Mouse (Mus musculus): Measurements from ENCODE around the gene Laptm4a. TPM values are rescaled to one million over a fixed set of nuclear protein-coding genes. Genes with fewer than 3 reads are reported as not detected.

The Laptm4a gene
- polyA plus RNA-seq, 1 experiment, result 291 TPM

- Histone ChIP-seq H3K36me3 (ENCODE audit: control insufficient read depth, insufficient read depth, low read length) (no peaks in the 10 kb centered on the region), H3K27me3 (replicated peaks; ENCODE audit: control insufficient read depth, insufficient read depth, low read length) (no peaks in the 10 kb centered on the region), H3K4me3 (ENCODE audit: insufficient read depth, low read depth, low read length) (no peak overlapping the region), H3K4me1 (ENCODE audit: control insufficient read depth, insufficient read depth, low read length) (no peaks in the 10 kb centered on the region), H3K27ac (ENCODE audit: insufficient read depth, low read depth, low read length) (no peak overlapping the region)
- no peak for DNase-seq
- TF ChIP-seq POLR2A (IDR thresholded peaks at IDR 0.05; ENCODE audit: low read depth, low read length), result no peak
- no peak for TF ChIP-seq CTCF (conservative IDR thresholded peaks at IDR 0.05; ENCODE audit: insufficient read depth, insufficient read length, low read depth, low read length)
- 56% methylated on average over 9 of the region's 9 CpGs for WGBS
Observed at GRCm38 (mm10) chr12:8954161-8954561, 32.7 kb downstream of the Laptm4a start.

- Histone ChIP-seq H3K36me3 (ENCODE audit: control insufficient read depth, insufficient read depth, low read length) (no peaks in the 10 kb centered on the region), H3K27ac (ENCODE audit: insufficient read depth, low read depth, low read length) (no peak overlapping the region), H3K4me3 (ENCODE audit: insufficient read depth, low read depth, low read length) (no peak overlapping the region), H3K4me1 (ENCODE audit: control insufficient read depth, insufficient read depth, low read length) (no peaks in the 10 kb centered on the region), H3K27me3 (replicated peaks; ENCODE audit: control insufficient read depth, insufficient read depth, low read length) (no peaks in the 10 kb centered on the region)
- peak; percentile 50 for DNase-seq
- WGBS, result 47% methylated on average over 9 of the region's 9 CpGs
- no peak for TF ChIP-seq POLR2A (IDR thresholded peaks at IDR 0.05; ENCODE audit: low read depth, low read length)
- no peak for TF ChIP-seq CTCF (conservative IDR thresholded peaks at IDR 0.05; ENCODE audit: insufficient read depth, insufficient read length, low read depth, low read length)
Observed at GRCm38 (mm10) chr12:8961607-8962316, 40.3 kb downstream of the Laptm4a start.

- DNase-seq, result peak; percentile 69
- Histone ChIP-seq H3K4me3 (ENCODE audit: insufficient read depth, low read depth, low read length) (no peak overlapping the region), H3K27ac (ENCODE audit: insufficient read depth, low read depth, low read length) (no peak overlapping the region), H3K36me3 (ENCODE audit: control insufficient read depth, insufficient read depth, low read length) (no peaks in the 10 kb centered on the region), H3K4me1 (ENCODE audit: control insufficient read depth, insufficient read depth, low read length) (peaks cover 4% of the 10 kb centered on the region; the same call in 1 of the 2 replicates), H3K27me3 (replicated peaks; ENCODE audit: control insufficient read depth, insufficient read depth, low read length) (no peaks in the 10 kb centered on the region)
- WGBS, result 12% methylated on average over 9 of the region's 9 CpGs
- TF ChIP-seq CTCF (conservative IDR thresholded peaks at IDR 0.05; ENCODE audit: insufficient read depth, insufficient read length, low read depth, low read length) (no peak), POLR2A (IDR thresholded peaks at IDR 0.05; ENCODE audit: low read depth, low read length) (no peak)
Observed at GRCm38 (mm10) chr12:8969828-8970227, 48.4 kb downstream of the Laptm4a start.

- WGBS, result under 1% methylated on average over 45 of the region's 45 CpGs
- peaks cover 3% of the 10 kb centered on the region; the same call in 1 of the 2 replicates for H3K36me3 ChIP-seq (ENCODE audit: control insufficient read depth, insufficient read depth, low read length)
- H3K27ac ChIP-seq (ENCODE audit: insufficient read depth, low read depth, low read length), result no peak within 1 kb of the TSS
- peak within 1 kb of the TSS; percentile 56 for H3K4me3 ChIP-seq (ENCODE audit: insufficient read depth, low read depth, low read length)
- peak; percentile 94 for DNase-seq
- peaks cover 4% of the 10 kb centered on the region; the same call in 1 of the 2 replicates for H3K4me1 ChIP-seq (ENCODE audit: control insufficient read depth, insufficient read depth, low read length)
- TF ChIP-seq CTCF (conservative IDR thresholded peaks at IDR 0.05; ENCODE audit: insufficient read depth, insufficient read length, low read depth, low read length), result no peak
- no peak for TF ChIP-seq POLR2A (IDR thresholded peaks at IDR 0.05; ENCODE audit: low read depth, low read length)
- no peaks in the 10 kb centered on the region for H3K27me3 ChIP-seq (replicated peaks; ENCODE audit: control insufficient read depth, insufficient read depth, low read length)
Observed at GRCm38 (mm10) chr12:8973820-8974465, 52.5 kb downstream of the Laptm4a start, which contains the start of gene Wdr35. Wdr35 (plus strand) TSS chr12:8973892.

- Histone ChIP-seq H3K36me3 (ENCODE audit: control insufficient read depth, insufficient read depth, low read length) (peaks cover 4% of the 10 kb centered on the region; the same call in 1 of the 2 replicates), H3K4me3 (ENCODE audit: insufficient read depth, low read depth, low read length) (no peak overlapping the region), H3K27ac (ENCODE audit: insufficient read depth, low read depth, low read length) (no peak overlapping the region), H3K4me1 (ENCODE audit: control insufficient read depth, insufficient read depth, low read length) (peaks cover 4% of the 10 kb centered on the region; the same call in 1 of the 2 replicates), H3K27me3 (replicated peaks; ENCODE audit: control insufficient read depth, insufficient read depth, low read length) (no peaks in the 10 kb centered on the region)
- no peak for TF ChIP-seq CTCF (conservative IDR thresholded peaks at IDR 0.05; ENCODE audit: insufficient read depth, insufficient read length, low read depth, low read length)
- no peak for TF ChIP-seq POLR2A (IDR thresholded peaks at IDR 0.05; ENCODE audit: low read depth, low read length)
- no peak for DNase-seq
- WGBS, result 95% methylated on average over 3 of the region's 3 CpGs
Observed at GRCm38 (mm10) chr12:8975076-8975475, 53.6 kb downstream of the Laptm4a start.

Other genes with a start within 250 kb of the Laptm4a start
- 42.1 and 43.3 TPM in 2 replicates for gene Pum2, start 247.5 kb upstream of the Laptm4a start, polyA plus RNA-seq (2012; rRNA removed)
- 13.3 and 18.5 TPM in 2 replicates for gene Sdc1, start 150.3 kb upstream of the Laptm4a start, polyA plus RNA-seq (2012; rRNA removed)
- not detected in 2 replicates for gene Matn3, start 26.3 kb downstream of the Laptm4a start, polyA plus RNA-seq (2012; rRNA removed)
- 5.3 and 6.0 TPM in 2 replicates for gene Wdr35, start 52.2 kb downstream of the Laptm4a start, polyA plus RNA-seq (2012; rRNA removed)
- gene Ttc32, start 108.3 kb downstream of the Laptm4a start, polyA plus RNA-seq (2012; rRNA removed), result 18.0 and 22.7 TPM in 2 replicates

Measured in kidney, adult 2 months (tissue).